Mouse (Mus musculus) stomach, embryonic 15.5 days (tissue): ENCODE measurements around the gene Cdyl. TPM values are rescaled to one million over a fixed set of nuclear protein-coding genes. Genes with fewer than 3 reads are reported as not detected.
"Not testable (repeated sequence)": the region's sequence is repeated elsewhere in the genome, so short reads cannot be mapped to it uniquely, and the experiment has no call there.

ENCODE experiments used
- ATAC-seq: fragments of 200-750 bp; cut with Nextera tagmentation; 2 replicates; pipeline ENCODE4 v1.8.0; 2017; ENCODE audit warnings: low read depth, moderate number of reproducible peaks, moderate TSS enrichment; ENCODE audit not compliant: insufficient read depth, low FRiP score
- H3K27ac ChIP-seq: fragments of 300-500 bp; sonication (generic); 2 replicates; pipeline ENCODE4 v1.5.1; 2015; ENCODE audit warnings: mild to moderate bottlenecking, inconsistent platforms
- H3K27me3 ChIP-seq: fragments of 300-500 bp; sonication (generic); replicated peaks from 2 replicates; pipeline ENCODE4 v1.6.1; 2015; ENCODE audit warnings: inconsistent platforms
- H3K36me3 ChIP-seq: fragments of 300-500 bp; sonication (generic); 2 replicates; pipeline ENCODE4 v1.6.1; 2015; ENCODE audit warnings: inconsistent platforms
- H3K4me1 ChIP-seq: fragments of 300-500 bp; sonication (generic); 2 replicates; pipeline ENCODE4 v1.6.1; 2015; ENCODE audit warnings: inconsistent platforms
- H3K4me2 ChIP-seq: fragments of 300-500 bp; sonication (generic); 2 replicates; pipeline ENCODE4 v1.6.1; 2015; ENCODE audit warnings: mild to moderate bottlenecking, inconsistent platforms
- H3K4me3 ChIP-seq: fragments of 300-500 bp; sonication (generic); replicated peaks from 2 replicates; pipeline ENCODE4 v1.5.1; 2015; ENCODE audit warnings: inconsistent platforms
- H3K9ac ChIP-seq: fragments of 300-500 bp; sonication (generic); 2 replicates; pipeline ENCODE4 v1.6.1; 2015; ENCODE audit warnings: inconsistent platforms
- H3K9me3 ChIP-seq: fragments of 300-500 bp; sonication (generic); 2 replicates; pipeline ENCODE4 v1.6.1; 2016; ENCODE audit warnings: inconsistent platforms
- WGBS: fragments of 180-500 bp; shearing (Covaris S2); methylation state at CpG from one replicate; pipeline ENCODE4 v1.1.7; 2015; 5-methylcytosine and 5-hydroxymethylcytosine counted together
- polyA plus RNA-seq: library from polyadenylated mRNA; unstranded; fragments of >200 nt; fragmentation: Nextera tagmentation; extraction: Ambion mirVana; gene quantifications from 2 replicates; pipeline ENCODE4 v1.2.1, GENCODE M21; 2015

Cdyl gene
- polyA plus RNA-seq, 1 experiment from 2014 or later, result 12.1 TPM

GRCm38 (mm10) chr13:35822795-35823194, 163.2 kb downstream of the Cdyl start:
- WGBS, result 76% methylated on average over 8 of the region's 8 CpGs
- H3K9me3 ChIP-seq, result no peaks in the 10 kb centered on the region
- ATAC-seq, result no peak
- no peak overlapping the region for H3K4me2 ChIP-seq
- H3K4me1 ChIP-seq, result no peaks in the 10 kb centered on the region
- no peak overlapping the region for H3K4me3 ChIP-seq
- no peak overlapping the region for H3K27ac ChIP-seq
- H3K27me3 ChIP-seq, result no peaks in the 10 kb centered on the region
- H3K36me3 ChIP-seq, result no peaks in the 10 kb centered on the region; the same call in 1 of the 2 replicates
- H3K9ac ChIP-seq, result no peak overlapping the region

GRCm38 (mm10) chr13:35825639-35826038, 166.0 kb downstream of the Cdyl start:
- Histone ChIP-seq H3K9me3 (no peaks in the 10 kb centered on the region), H3K27ac (no peak overlapping the region), H3K36me3 (no peaks in the 10 kb centered on the region; the same call in 1 of the 2 replicates), H3K4me3 (no peak overlapping the region), H3K27me3 (no peaks in the 10 kb centered on the region), H3K4me2 (no peak overlapping the region), H3K9ac (no peak overlapping the region), H3K4me1 (no peaks in the 10 kb centered on the region)
- WGBS, result 84% methylated on average over 2 of the region's 2 CpGs
- no peak for ATAC-seq

GRCm38 (mm10) chr13:35832676-35833075, 173.0 kb downstream of the Cdyl start:
- no peaks in the 10 kb centered on the region for H3K27me3 ChIP-seq
- H3K9ac ChIP-seq, result no peak overlapping the region
- no peak overlapping the region for H3K4me2 ChIP-seq
- H3K27ac ChIP-seq, result no peak overlapping the region
- no peak for ATAC-seq
- no peaks in the 10 kb centered on the region for H3K4me1 ChIP-seq
- H3K36me3 ChIP-seq, result no peaks in the 10 kb centered on the region
- WGBS, result 55% methylated on average over 6 of the region's 6 CpGs
- no peaks in the 10 kb centered on the region for H3K9me3 ChIP-seq
- no peak overlapping the region for H3K4me3 ChIP-seq

- H3K36me3 ChIP-seq, result no peaks in the 10 kb centered on the region
- ATAC-seq, result no peak
- H3K9me3 ChIP-seq, result no peaks in the 10 kb centered on the region
Observed at GRCm38 (mm10) chr13:35833941-35834340, 174.3 kb downstream of the Cdyl start.

GRCm38 (mm10) chr13:35835669-35836068, 176.0 kb downstream of the Cdyl start:
- Histone ChIP-seq H3K9me3 (no peaks in the 10 kb centered on the region), H3K4me3 (no peak overlapping the region), H3K27ac (no peak overlapping the region), H3K4me1 (no peaks in the 10 kb centered on the region), H3K27me3 (no peaks in the 10 kb centered on the region), H3K9ac (no peak overlapping the region), H3K36me3 (no peaks in the 10 kb centered on the region), H3K4me2 (no peak overlapping the region)
- WGBS, result 71% methylated on average over 7 of the region's 7 CpGs
- ATAC-seq, result no peak

More at GRCm38 (mm10) chr13:35833941-35834340, 174.3 kb downstream of the Cdyl start:
- Histone ChIP-seq H3K4me2 (no peak overlapping the region), H3K27ac (no peak overlapping the region), H3K4me3 (no peak overlapping the region), H3K27me3 (no peaks in the 10 kb centered on the region), H3K9ac (no peak overlapping the region), H3K4me1 (no peaks in the 10 kb centered on the region)
- WGBS, result 42% methylated on average over 6 of the region's 6 CpGs

GRCm38 (mm10) chr13:35836501-35836900, 176.9 kb downstream of the Cdyl start:
- not testable (repeated sequence) for H3K9me3 ChIP-seq, H3K9ac ChIP-seq, H3K27me3 ChIP-seq, H3K27ac ChIP-seq, H3K36me3 ChIP-seq, H3K4me2 ChIP-seq, H3K4me3 ChIP-seq, ATAC-seq, H3K4me1 ChIP-seq
- 86% methylated on average over 7 of the region's 7 CpGs for WGBS

GRCm38 (mm10) chr13:35840102-35840501, 180.5 kb downstream of the Cdyl start:
- Histone ChIP-seq H3K36me3 (no peaks in the 10 kb centered on the region), H3K27me3 (no peaks in the 10 kb centered on the region), H3K9ac (no peak overlapping the region), H3K27ac (no peak overlapping the region), H3K4me2 (no peak overlapping the region), H3K4me3 (no peak overlapping the region), H3K9me3 (no peaks in the 10 kb centered on the region), H3K4me1 (no peaks in the 10 kb centered on the region)
- ATAC-seq, result no peak
- whole genome bisulfite sequencing, result 84% methylated on average over 10 of the region's 10 CpGs

GRCm38 (mm10) chr13:35843383-35843782, 183.8 kb downstream of the Cdyl start:
- H3K36me3 ChIP-seq, result no peaks in the 10 kb centered on the region
- H3K27ac ChIP-seq, result no peak overlapping the region
- H3K4me2 ChIP-seq, result no peak overlapping the region
- H3K9ac ChIP-seq, result no peak overlapping the region
- H3K4me1 ChIP-seq, result 0 out of 2 replicates have a peak, but pooled peaks cover 2% of the 10 kb centered on the region
- H3K9me3 ChIP-seq, result no peaks in the 10 kb centered on the region
- 80% methylated on average over 7 of the region's 7 CpGs for WGBS
- no peaks in the 10 kb centered on the region for H3K27me3 ChIP-seq
- ATAC-seq, result no peak
- H3K4me3 ChIP-seq, result no peak overlapping the region

GRCm38 (mm10) chr13:35845306-35845705, 185.7 kb downstream of the Cdyl start:
- Histone ChIP-seq H3K27ac (no peak overlapping the region), H3K36me3 (no peaks in the 10 kb centered on the region), H3K27me3 (no peaks in the 10 kb centered on the region), H3K9me3 (no peaks in the 10 kb centered on the region), H3K9ac (no peak overlapping the region), H3K4me2 (no peak overlapping the region), H3K4me1 (0 out of 2 replicates have a peak, but pooled peaks cover 7% of the 10 kb centered on the region), H3K4me3 (no peak overlapping the region)
- no peak for ATAC-seq
- 68% methylated on average over 3 of the region's 3 CpGs for WGBS

- no peak for ATAC-seq
Observed at GRCm38 (mm10) chr13:35848694-35849093, 189.1 kb downstream of the Cdyl start.

GRCm38 (mm10) chr13:35851581-35851980, 191.9 kb downstream of the Cdyl start:
- H3K4me1 ChIP-seq, result 0 out of 2 replicates have a peak, but pooled peaks cover 7% of the 10 kb centered on the region
- no peak for ATAC-seq
- H3K4me2 ChIP-seq, result no peak overlapping the region
- no peak overlapping the region for H3K9ac ChIP-seq
- no peaks in the 10 kb centered on the region for H3K9me3 ChIP-seq
- H3K36me3 ChIP-seq, result no peaks in the 10 kb centered on the region
- no peaks in the 10 kb centered on the region for H3K27me3 ChIP-seq
- H3K4me3 ChIP-seq, result no peak overlapping the region
- WGBS, result 90% methylated on average over 6 of the region's 6 CpGs
- no peak overlapping the region for H3K27ac ChIP-seq

More at GRCm38 (mm10) chr13:35848694-35849093, 189.1 kb downstream of the Cdyl start:
- no peak overlapping the region for H3K4me2 ChIP-seq
- H3K27ac ChIP-seq, result no peak overlapping the region
- WGBS, result 58% methylated on average over 3 of the region's 3 CpGs
- no peaks in the 10 kb centered on the region for H3K9me3 ChIP-seq
- no peak overlapping the region for H3K4me3 ChIP-seq
- H3K36me3 ChIP-seq, result no peaks in the 10 kb centered on the region
- H3K9ac ChIP-seq, result no peak overlapping the region
- H3K27me3 ChIP-seq, result no peaks in the 10 kb centered on the region
- H3K4me1 ChIP-seq, result 0 out of 2 replicates have a peak, but pooled peaks cover 7% of the 10 kb centered on the region

GRCm38 (mm10) chr13:35852851-35853575, 193.4 kb downstream of the Cdyl start:
- Histone ChIP-seq H3K9ac (no peak overlapping the region), H3K4me3 (no peak overlapping the region), H3K27ac (no peak overlapping the region), H3K9me3 (no peaks in the 10 kb centered on the region), H3K4me2 (no peak overlapping the region), H3K4me1 (0 out of 2 replicates have a peak, but pooled peaks cover 7% of the 10 kb centered on the region), H3K36me3 (no peaks in the 10 kb centered on the region), H3K27me3 (no peaks in the 10 kb centered on the region)
- no peak for ATAC-seq
- 86% methylated on average over 2 of the region's 2 CpGs for WGBS
